Mouse (Mus musculus) intestine, postnatal 0 days (tissue): ENCODE data around the gene Evl. TPM values are rescaled to one million over a fixed set of nuclear protein-coding genes. Genes with fewer than 3 reads are reported as not detected.

ENCODE experiments used
- ATAC-seq: fragments of 200-750 bp; cut with Nextera tagmentation; 2 replicates; pipeline ENCODE4 v1.8.0; 2017; ENCODE audit warnings: mild to moderate bottlenecking, moderate TSS enrichment, moderate library complexity
- H3K27ac ChIP-seq: fragments of 300-500 bp; sonication (generic); 2 replicates; pipeline ENCODE4 v1.5.1; 2014; ENCODE audit warnings: mild to moderate bottlenecking, low read depth, low read length, moderate library complexity
- H3K27me3 ChIP-seq: fragments of 300-500 bp; sonication (generic); replicated peaks from 2 replicates; pipeline ENCODE4 v1.6.1; 2014; ENCODE audit warnings: low read length, mixed read lengths; ENCODE audit not compliant: control insufficient read depth, insufficient read depth
- H3K36me3 ChIP-seq: fragments of 300-500 bp; sonication (generic); 2 replicates; pipeline ENCODE4 v1.6.1; 2014; ENCODE audit warnings: mild to moderate bottlenecking, moderate library complexity; ENCODE audit not compliant: control insufficient read depth, insufficient read depth
- H3K4me1 ChIP-seq: fragments of 300-500 bp; sonication (generic); replicated peaks from 2 replicates; pipeline ENCODE4 v1.6.1; 2014; ENCODE audit warnings: antibody characterized with exemption, low read length, mixed read lengths; ENCODE audit not compliant: control insufficient read depth, insufficient read depth
- H3K4me2 ChIP-seq: fragments of 300-500 bp; sonication (generic); replicated peaks from 2 replicates; pipeline ENCODE4 v1.6.1; 2014; ENCODE audit warnings: low read depth, mild to moderate bottlenecking, moderate library complexity
- H3K4me3 ChIP-seq: fragments of 300-500 bp; sonication (generic); 2 replicates; pipeline ENCODE4 v1.5.1; 2014; ENCODE audit warnings: low read depth, low read length
- H3K9ac ChIP-seq: fragments of 300-500 bp; sonication (generic); 2 replicates; pipeline ENCODE4 v1.6.1; 2014; ENCODE audit warnings: mild to moderate bottlenecking, low read depth, low read length
- H3K9me3 ChIP-seq: fragments of 300-500 bp; sonication (generic); 2 replicates; pipeline ENCODE4 v1.6.1; 2016; ENCODE audit warnings: mixed run types; ENCODE audit not compliant: control insufficient read depth
- CTCF ChIP-seq: sonication (generic); IDR thresholded peaks from 2 replicates; pipeline ENCODE4 v1.5.1; 2016; ENCODE audit warnings: low read depth, mild to moderate bottlenecking, control low read depth, antibody characterized with exemption, moderate library complexity
- WGBS: fragments of 180-500 bp; shearing (Covaris S2); extraction: QIAGEN DNeasy Blood & Tissue Kit; methylation state at CpG from one replicate; pipeline ENCODE4 v1.1.7; 2014; 5-methylcytosine and 5-hydroxymethylcytosine counted together
- polyA plus RNA-seq: library from polyadenylated mRNA; unstranded; fragments of >200 nt; fragmentation: Nextera tagmentation; extraction: Ambion mirVana; gene quantifications from 2 replicates; pipeline ENCODE4 v1.2.1, GENCODE M21; 2015

Evl gene
- polyA plus RNA-seq, 1 experiment from 2014 or later, result 20.5 TPM

DNA sequence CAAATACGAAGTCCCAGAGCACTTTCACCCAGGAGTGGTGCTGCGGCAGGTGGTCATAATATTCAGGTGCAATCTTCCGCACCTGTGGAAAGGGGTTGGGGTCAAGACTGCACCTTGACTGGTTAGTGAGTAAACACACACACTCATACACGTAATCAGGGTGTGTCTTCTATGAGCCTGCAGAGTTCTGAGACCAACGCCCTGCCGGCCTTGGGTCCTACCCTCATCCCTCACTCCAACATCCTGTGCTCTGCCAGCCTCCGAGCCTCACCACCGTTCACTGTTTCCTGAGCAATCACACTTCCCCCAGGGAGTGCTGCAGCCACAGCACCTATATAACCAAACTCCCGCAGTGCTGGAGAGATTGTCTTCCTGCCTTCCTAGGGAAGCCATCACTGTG, 136.0 kb downstream of the Evl start:
- 33% methylated on average over 9 of the region's 9 CpGs for WGBS
- Histone ChIP-seq H3K36me3 (peaks cover 38% of the 10 kb centered on the region), H3K4me1 (peaks cover 16% of the 10 kb centered on the region), H3K27ac (peak overlapping the region; percentile 90), H3K9me3 (no peaks in the 10 kb centered on the region), H3K4me2 (no peak overlapping the region), H3K4me3 (no peak overlapping the region), H3K27me3 (no peaks in the 10 kb centered on the region), H3K9ac (no peak overlapping the region)
- ATAC-seq, result peak; percentile 11
- no peak for TF ChIP-seq CTCF

DNA sequence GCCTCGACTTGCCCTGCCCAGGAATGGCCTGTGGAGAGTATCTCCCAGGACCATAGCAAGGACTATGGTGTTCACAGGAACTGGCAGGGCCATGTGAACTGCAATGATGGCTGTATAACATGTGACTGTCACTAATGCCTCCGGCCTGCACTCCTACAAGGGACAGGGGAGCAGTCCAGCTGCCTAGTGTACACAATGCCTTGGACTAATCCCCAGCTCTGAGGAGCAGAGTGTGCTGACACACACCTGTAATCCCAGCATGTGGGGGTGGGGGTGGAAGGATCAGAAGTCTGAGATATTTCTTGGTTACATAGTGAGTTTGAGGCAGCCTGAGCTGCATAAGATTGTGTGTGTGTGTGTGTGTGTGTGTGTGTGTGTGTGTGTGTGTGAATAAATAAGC, 139.1 kb downstream of the Evl start:
- H3K9me3 ChIP-seq, result no peaks in the 10 kb centered on the region
- peak overlapping the region; percentile 73 for H3K27ac ChIP-seq
- 33% methylated on average over 2 of the region's 2 CpGs for WGBS

DNA sequence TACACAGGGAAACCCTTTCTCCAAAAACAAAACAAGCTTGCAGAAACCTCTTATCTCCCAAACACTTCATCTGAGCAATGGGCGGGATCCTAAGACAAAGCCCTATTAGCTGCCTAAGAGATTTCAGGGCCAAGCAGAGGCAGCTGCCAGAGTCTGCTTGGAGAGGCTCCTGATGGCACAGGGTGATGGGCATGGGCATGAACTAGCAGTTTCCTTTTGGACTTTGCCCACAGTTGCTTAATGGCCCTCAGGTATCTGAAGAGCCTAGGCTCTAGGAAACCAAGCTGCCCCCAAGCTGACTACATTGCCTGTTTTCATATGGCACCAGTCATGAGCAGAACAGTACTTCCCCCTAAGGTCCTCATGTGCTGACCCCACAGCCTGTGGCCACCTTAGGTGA, 139.7 kb downstream of the Evl start:
- peaks cover 15% of the 10 kb centered on the region; the same call in 1 of the 2 replicates for H3K36me3 ChIP-seq
- H3K9me3 ChIP-seq, result no peaks in the 10 kb centered on the region
- H3K9ac ChIP-seq, result no peak overlapping the region
- peak; percentile 55 for ATAC-seq
- WGBS, result 35% methylated on average over 1 of the region's 1 CpGs
- no peaks in the 10 kb centered on the region for H3K27me3 ChIP-seq
- TF ChIP-seq CTCF, result no peak
- H3K4me2 ChIP-seq, result peak overlapping the region; percentile 51
- peak overlapping the region; percentile 92 for H3K27ac ChIP-seq
- H3K4me3 ChIP-seq, result no peak overlapping the region
- H3K4me1 ChIP-seq, result peaks cover 22% of the 10 kb centered on the region

More for the DNA sequence above, 139.1 kb downstream of the Evl start:
- TF ChIP-seq CTCF, result no peak
- Histone ChIP-seq H3K9ac (no peak overlapping the region), H3K4me2 (no peak overlapping the region), H3K27me3 (no peaks in the 10 kb centered on the region), H3K4me1 (peaks cover 22% of the 10 kb centered on the region), H3K36me3 (peaks cover 17% of the 10 kb centered on the region), H3K4me3 (no peak overlapping the region)
- ATAC-seq, result no peak

DNA sequence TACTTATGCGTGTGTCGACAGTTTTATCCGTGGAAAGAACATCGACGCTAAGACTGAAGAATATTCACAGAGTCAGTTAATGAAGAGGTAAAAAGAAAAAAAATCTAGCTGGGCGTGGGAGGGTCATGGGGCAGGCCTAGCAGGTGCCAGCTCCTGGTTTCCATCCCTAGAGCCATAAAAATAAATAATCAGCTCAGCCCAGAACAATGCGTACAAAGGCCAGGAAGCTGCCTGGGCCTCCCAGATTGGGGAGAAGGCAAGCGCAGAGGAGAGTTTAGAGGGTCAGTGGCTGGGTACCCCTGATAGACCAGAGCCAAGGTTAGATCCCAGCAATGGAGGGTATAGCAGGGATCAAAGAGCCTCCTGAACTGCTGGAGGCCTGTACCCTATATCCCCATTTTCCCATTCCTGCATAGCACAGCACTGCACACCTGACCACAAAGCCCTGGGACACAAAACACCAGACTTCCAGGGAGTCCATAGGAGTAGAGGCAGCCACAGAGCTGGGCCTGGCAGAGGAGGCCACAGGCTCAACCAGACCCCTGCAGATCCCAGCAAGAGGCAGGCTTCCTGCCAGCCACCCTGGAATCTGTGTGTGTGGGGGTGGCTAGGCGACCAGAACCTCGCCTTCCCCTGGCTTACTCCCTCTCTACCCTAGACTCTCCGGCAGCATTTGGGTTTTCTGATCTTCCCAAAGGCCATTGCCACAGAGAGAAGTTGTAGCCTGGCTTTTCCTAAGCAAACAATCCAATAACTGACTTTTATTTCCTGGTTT, 144.4 kb downstream of the Evl start:
- Histone ChIP-seq H3K9ac (peak overlapping the region; percentile 50), H3K36me3 (0 out of 2 replicates have a peak, but pooled peaks cover 7% of the 10 kb centered on the region), H3K4me1 (peaks cover 14% of the 10 kb centered on the region; the same call in 1 of the 2 replicates), H3K27ac (peak overlapping the region; percentile 99), H3K9me3 (no peaks in the 10 kb centered on the region), H3K4me3 (peak overlapping the region; percentile 14; the same call in 1 of the 2 replicates), H3K27me3 (0 out of 2 replicates have a peak, but pooled peaks cover 6% of the 10 kb centered on the region), H3K4me2 (peak overlapping the region; percentile 71)
- peak; percentile 70 for ATAC-seq
- WGBS, result 33% methylated on average over 11 of the region's 11 CpGs
- no peak for TF ChIP-seq CTCF

DNA sequence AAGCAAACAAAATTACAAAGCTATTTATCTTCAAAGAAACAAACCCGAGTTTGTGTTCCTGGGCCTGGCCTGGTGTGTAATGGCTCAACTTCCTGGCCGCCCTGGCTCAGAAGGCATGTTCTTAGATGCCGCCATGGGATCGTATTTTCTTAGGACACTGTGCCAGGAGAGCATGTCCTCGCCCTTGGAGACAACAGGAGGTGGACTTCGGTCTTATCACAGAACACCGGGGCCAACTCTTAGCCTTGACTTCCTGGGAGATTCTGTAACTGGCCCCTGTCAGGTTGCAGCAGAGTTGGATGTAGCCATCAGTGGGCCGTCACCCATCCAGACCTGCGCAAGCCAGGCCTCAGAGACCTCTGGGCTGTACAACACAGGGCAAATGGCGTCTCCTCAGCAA, 145.1 kb downstream of the Evl start:
- H3K4me2 ChIP-seq, result peak overlapping the region; percentile 71
- 0 out of 2 replicates have a peak, but pooled peaks cover 7% of the 10 kb centered on the region for H3K36me3 ChIP-seq
- H3K9me3 ChIP-seq, result no peaks in the 10 kb centered on the region
- H3K27ac ChIP-seq, result peak overlapping the region; percentile 99
- WGBS, result 42% methylated on average over 10 of the region's 10 CpGs
- H3K4me3 ChIP-seq, result peak overlapping the region; percentile 61; the same call in 1 of the 2 replicates
- TF ChIP-seq CTCF, result no peak
- H3K4me1 ChIP-seq, result peaks cover 14% of the 10 kb centered on the region; the same call in 1 of the 2 replicates
- H3K27me3 ChIP-seq, result 0 out of 2 replicates have a peak, but pooled peaks cover 6% of the 10 kb centered on the region
- H3K9ac ChIP-seq, result peak overlapping the region; percentile 5; the same call in 1 of the 2 replicates
- peak; percentile 29 for ATAC-seq

DNA sequence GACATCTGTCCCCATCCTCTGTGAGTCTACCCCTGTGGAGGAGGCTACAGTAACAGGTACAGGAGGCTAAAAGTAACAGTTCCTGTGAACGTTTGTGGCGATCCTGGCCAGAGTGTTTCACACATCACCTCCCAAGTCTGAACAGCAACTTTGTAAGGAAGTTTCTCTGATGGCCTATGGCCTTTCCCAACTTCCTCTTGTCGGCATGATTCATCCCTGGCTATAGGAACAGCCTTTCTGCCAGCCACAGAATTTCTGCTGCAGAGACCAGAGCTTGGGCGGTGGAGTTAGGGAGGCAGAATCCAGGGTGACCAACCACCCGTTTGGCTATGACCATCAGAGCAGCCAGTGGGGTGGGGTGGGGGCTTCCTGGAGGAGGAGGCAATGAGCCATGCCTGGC, 145.5 kb downstream of the Evl start:
- Histone ChIP-seq H3K27ac (peak overlapping the region; percentile 99), H3K9me3 (no peaks in the 10 kb centered on the region), H3K9ac (peak overlapping the region; percentile 5; the same call in 1 of the 2 replicates), H3K36me3 (0 out of 2 replicates have a peak, but pooled peaks cover 7% of the 10 kb centered on the region), H3K4me3 (peak overlapping the region; percentile 61), H3K4me2 (peak overlapping the region; percentile 71), H3K27me3 (0 out of 2 replicates have a peak, but pooled peaks cover 6% of the 10 kb centered on the region), H3K4me1 (peaks cover 14% of the 10 kb centered on the region; the same call in 1 of the 2 replicates)
- 24% methylated on average over 5 of the region's 5 CpGs for WGBS
- no peak for ATAC-seq
- no peak for TF ChIP-seq CTCF
